Mouse (Mus musculus): ENCODE results near the gene Gm11111. TPM values are rescaled to one million over a fixed set of nuclear protein-coding genes. Genes with fewer than 3 reads are reported as not detected.
"Not testable (repeated sequence)": the region's sequence is repeated elsewhere in the genome, so short reads cannot be mapped to it uniquely, and the experiment has no call there.

Gene Gm11111
- polyA plus RNA-seq, 1 experiment from 2014 or later: not detected

GRCm38 (mm10) chr5:98563801-98564200, 11.3 kb downstream of the Gm11111 start:
- Histone ChIP-seq H3K9me3 (no peaks in the 10 kb centered on the region), H3K4me3 (replicated peaks) (no peak overlapping the region), H3K9ac (replicated peaks) (no peak overlapping the region; the same call in 1 of the 2 replicates), H3K4me1 (replicated peaks) (peaks cover 14% of the 10 kb centered on the region), H3K27me3 (no peaks in the 10 kb centered on the region), H3K36me3 (no peaks in the 10 kb centered on the region), H3K4me2 (replicated peaks) (peak overlapping the region; percentile 17), H3K27ac (no peak overlapping the region)
- 26% methylated on average over 9 of the region's 9 CpGs for WGBS
- ATAC-seq: no peak

- H3K4me3 ChIP-seq (replicated peaks): no peak overlapping the region
- H3K36me3 ChIP-seq: no peaks in the 10 kb centered on the region
- H3K9ac ChIP-seq (replicated peaks): no peak overlapping the region
- H3K4me1 ChIP-seq (replicated peaks): peaks cover 14% of the 10 kb centered on the region
- no peaks in the 10 kb centered on the region for H3K9me3 ChIP-seq
- no peak overlapping the region for H3K27ac ChIP-seq
- no peak overlapping the region for H3K4me2 ChIP-seq (replicated peaks)
- no peaks in the 10 kb centered on the region for H3K27me3 ChIP-seq
- WGBS: 24% methylated on average over 6 of the region's 6 CpGs
- peak; percentile 87 for ATAC-seq
Measured at GRCm38 (mm10) chr5:98566461-98567193, 14.1 kb downstream of the Gm11111 start.

- WGBS: 91% methylated on average over 4 of the region's 4 CpGs
- Histone ChIP-seq H3K9ac (replicated peaks) (no peak overlapping the region), H3K36me3 (no peaks in the 10 kb centered on the region)
Measured at GRCm38 (mm10) chr5:98568481-98568880, 16.0 kb downstream of the Gm11111 start.

GRCm38 (mm10) chr5:98569029-98569513, 16.6 kb downstream of the Gm11111 start:
- no peaks in the 10 kb centered on the region for H3K27me3 ChIP-seq
- no peaks in the 10 kb centered on the region for H3K9me3 ChIP-seq
- ATAC-seq: no peak
- no peak overlapping the region for H3K4me2 ChIP-seq (replicated peaks)
- no peak overlapping the region for H3K9ac ChIP-seq (replicated peaks)
- WGBS: 79% methylated on average over 3 of the region's 3 CpGs
- no peaks in the 10 kb centered on the region for H3K36me3 ChIP-seq
- H3K27ac ChIP-seq: no peak overlapping the region
- H3K4me1 ChIP-seq (replicated peaks): peaks cover 8% of the 10 kb centered on the region
- H3K4me3 ChIP-seq (replicated peaks): no peak overlapping the region

More at GRCm38 (mm10) chr5:98568481-98568880, 16.0 kb downstream of the Gm11111 start:
- H3K4me3 ChIP-seq (replicated peaks): no peak overlapping the region
- H3K27me3 ChIP-seq: no peaks in the 10 kb centered on the region
- H3K4me2 ChIP-seq (replicated peaks): no peak overlapping the region
- H3K4me1 ChIP-seq (replicated peaks): peaks cover 14% of the 10 kb centered on the region
- H3K9me3 ChIP-seq: no peaks in the 10 kb centered on the region
- no peak overlapping the region for H3K27ac ChIP-seq
- no peak for ATAC-seq

- H3K9me3 ChIP-seq: no peaks in the 10 kb centered on the region
- peaks cover 15% of the 10 kb centered on the region; the same call in 1 of the 2 replicates for H3K4me1 ChIP-seq (replicated peaks)
- H3K4me3 ChIP-seq (replicated peaks): no peak overlapping the region
- ATAC-seq: no peak
- no peak overlapping the region for H3K9ac ChIP-seq (replicated peaks)
- H3K27ac ChIP-seq: no peak overlapping the region
- no peak overlapping the region for H3K4me2 ChIP-seq (replicated peaks)
- no peaks in the 10 kb centered on the region for H3K27me3 ChIP-seq
- 65% methylated on average over 4 of the region's 4 CpGs for WGBS
- no peaks in the 10 kb centered on the region for H3K36me3 ChIP-seq
Measured at GRCm38 (mm10) chr5:98572392-98572791, 19.9 kb downstream of the Gm11111 start.

- peaks cover 15% of the 10 kb centered on the region; the same call in 1 of the 2 replicates for H3K4me1 ChIP-seq (replicated peaks)
- 0 out of 2 replicates have a peak, but pooled peaks have one; percentile 27 for ATAC-seq
- H3K4me2 ChIP-seq (replicated peaks): no peak overlapping the region
- no peaks in the 10 kb centered on the region for H3K27me3 ChIP-seq
- WGBS: 54% methylated on average over 12 of the region's 12 CpGs
- no peak overlapping the region for H3K27ac ChIP-seq
- no peak overlapping the region for H3K4me3 ChIP-seq (replicated peaks)
- no peaks in the 10 kb centered on the region for H3K9me3 ChIP-seq
- no peak overlapping the region for H3K9ac ChIP-seq (replicated peaks)
- H3K36me3 ChIP-seq: no peaks in the 10 kb centered on the region
Measured at GRCm38 (mm10) chr5:98574711-98575470, 22.4 kb downstream of the Gm11111 start.

GRCm38 (mm10) chr5:98575471-98575834, 23.0 kb downstream of the Gm11111 start:
- no peak overlapping the region for H3K4me2 ChIP-seq (replicated peaks)
- H3K27ac ChIP-seq: no peak overlapping the region
- 56% methylated on average over 4 of the region's 4 CpGs for WGBS
- no peak overlapping the region for H3K4me3 ChIP-seq (replicated peaks)
- H3K4me1 ChIP-seq (replicated peaks): peaks cover 15% of the 10 kb centered on the region; the same call in 1 of the 2 replicates
- no peaks in the 10 kb centered on the region for H3K27me3 ChIP-seq
- ATAC-seq: no peak
- H3K9ac ChIP-seq (replicated peaks): no peak overlapping the region
- no peaks in the 10 kb centered on the region for H3K9me3 ChIP-seq
- H3K36me3 ChIP-seq: no peaks in the 10 kb centered on the region

GRCm38 (mm10) chr5:98576538-98576937, 24.0 kb downstream of the Gm11111 start:
- not testable (repeated sequence) for H3K9ac ChIP-seq (replicated peaks); H3K36me3 ChIP-seq; H3K27ac ChIP-seq; H3K4me3 ChIP-seq (replicated peaks); H3K27me3 ChIP-seq; ATAC-seq; H3K4me2 ChIP-seq (replicated peaks); H3K9me3 ChIP-seq
- peaks cover 15% of the 10 kb centered on the region; the same call in 1 of the 2 replicates for H3K4me1 ChIP-seq (replicated peaks)
- 96% methylated on average over 6 of the region's 6 CpGs for WGBS

GRCm38 (mm10) chr5:98578398-98578797, 25.9 kb downstream of the Gm11111 start:
- Histone ChIP-seq H3K36me3 (no peaks in the 10 kb centered on the region), H3K4me1 (replicated peaks) (peaks cover 15% of the 10 kb centered on the region; the same call in 1 of the 2 replicates), H3K4me2 (replicated peaks) (no peak overlapping the region), H3K9ac (replicated peaks) (no peak overlapping the region), H3K4me3 (replicated peaks) (no peak overlapping the region), H3K27me3 (no peaks in the 10 kb centered on the region), H3K27ac (no peak overlapping the region), H3K9me3 (no peaks in the 10 kb centered on the region)
- no peak for ATAC-seq
- WGBS: 87% methylated on average over 2 of the region's 2 CpGs

- Histone ChIP-seq H3K27ac (no peak overlapping the region), H3K4me3 (replicated peaks) (no peak overlapping the region), H3K36me3 (no peaks in the 10 kb centered on the region), H3K4me2 (replicated peaks) (no peak overlapping the region), H3K9ac (replicated peaks) (no peak overlapping the region), H3K9me3 (no peaks in the 10 kb centered on the region), H3K27me3 (no peaks in the 10 kb centered on the region), H3K4me1 (replicated peaks) (0 out of 2 replicates have a peak, but pooled peaks cover 1% of the 10 kb centered on the region)
- no peak for ATAC-seq
- WGBS: 83% methylated on average over 5 of the region's 5 CpGs
Measured at GRCm38 (mm10) chr5:98580811-98581210, 28.3 kb downstream of the Gm11111 start.

GRCm38 (mm10) chr5:98582051-98582450, 29.6 kb downstream of the Gm11111 start:
- Histone ChIP-seq H3K4me3 (replicated peaks) (no peak overlapping the region), H3K9ac (replicated peaks) (no peak overlapping the region), H3K9me3 (no peaks in the 10 kb centered on the region), H3K27me3 (no peaks in the 10 kb centered on the region), H3K4me1 (replicated peaks) (no peaks in the 10 kb centered on the region), H3K27ac (no peak overlapping the region), H3K4me2 (replicated peaks) (no peak overlapping the region), H3K36me3 (no peaks in the 10 kb centered on the region)
- 88% methylated on average over 3 of the region's 3 CpGs for WGBS
- no peak for ATAC-seq

- no peaks in the 10 kb centered on the region for H3K9me3 ChIP-seq
- H3K4me3 ChIP-seq (replicated peaks): no peak overlapping the region
- ATAC-seq: no peak
- H3K4me2 ChIP-seq (replicated peaks): no peak overlapping the region
- no peaks in the 10 kb centered on the region for H3K27me3 ChIP-seq
- H3K4me1 ChIP-seq (replicated peaks): no peaks in the 10 kb centered on the region
- H3K36me3 ChIP-seq: no peaks in the 10 kb centered on the region
- H3K9ac ChIP-seq (replicated peaks): no peak overlapping the region
- no peak overlapping the region for H3K27ac ChIP-seq
Measured at GRCm38 (mm10) chr5:98585915-98586314, 33.4 kb downstream of the Gm11111 start.

All from midbrain, embryonic 13.5 days (tissue).